Mouse (Mus musculus) midbrain, embryonic 10.5 days (tissue): ENCODE data around the gene Spaca7. TPM values are rescaled to one million over a fixed set of nuclear protein-coding genes. Genes with fewer than 3 reads are reported as not detected.

Experiments
- DNase-seq: peaks from one replicate; pipeline ENCODE4 v3.0.0-alpha.2; 2017; ENCODE audit warnings: low spot score
- H3K27ac ChIP-seq: fragments of 300-500 bp; sonication (generic); replicated peaks from 2 replicates; pipeline ENCODE4 v1.5.1; 2016; ENCODE audit warnings: mild to moderate bottlenecking
- H3K27me3 ChIP-seq: fragments of 300-500 bp; sonication (generic); 2 replicates; pipeline ENCODE4 v1.6.1; 2016; ENCODE audit warnings: low read depth, mild to moderate bottlenecking; ENCODE audit not compliant: poor library complexity, severe bottlenecking
- H3K36me3 ChIP-seq: fragments of 300-500 bp; sonication (generic); 2 replicates; pipeline ENCODE4 v1.6.1; 2016; ENCODE audit warnings: mild to moderate bottlenecking, moderate library complexity
- H3K4me1 ChIP-seq: fragments of 300-500 bp; sonication (generic); 2 replicates; pipeline ENCODE4 v1.6.1; 2016
- H3K4me3 ChIP-seq: fragments of 300-500 bp; sonication (generic); 2 replicates; pipeline ENCODE4 v1.5.1; 2016; ENCODE audit warnings: mild to moderate bottlenecking, moderate library complexity
- H3K9me3 ChIP-seq: fragments of 300-500 bp; sonication (generic); replicated peaks from 2 replicates; pipeline ENCODE4 v1.6.1; 2016; ENCODE audit warnings: mild to moderate bottlenecking
- WGBS: fragments of 180-500 bp; shearing (Covaris S2); methylation state at CpG from one replicate; pipeline ENCODE4 v1.1.7; 2016; 5-methylcytosine and 5-hydroxymethylcytosine counted together
- polyA plus RNA-seq: library from polyadenylated mRNA; unstranded; fragments of >200 nt; fragmentation: Nextera tagmentation; extraction: Ambion mirVana; gene quantifications from 2 replicates; pipeline ENCODE4 v1.2.1, GENCODE M21; 2016

The Spaca7 gene
- polyA plus RNA-seq, 1 experiment from 2014 or later, result not detected

DNA sequence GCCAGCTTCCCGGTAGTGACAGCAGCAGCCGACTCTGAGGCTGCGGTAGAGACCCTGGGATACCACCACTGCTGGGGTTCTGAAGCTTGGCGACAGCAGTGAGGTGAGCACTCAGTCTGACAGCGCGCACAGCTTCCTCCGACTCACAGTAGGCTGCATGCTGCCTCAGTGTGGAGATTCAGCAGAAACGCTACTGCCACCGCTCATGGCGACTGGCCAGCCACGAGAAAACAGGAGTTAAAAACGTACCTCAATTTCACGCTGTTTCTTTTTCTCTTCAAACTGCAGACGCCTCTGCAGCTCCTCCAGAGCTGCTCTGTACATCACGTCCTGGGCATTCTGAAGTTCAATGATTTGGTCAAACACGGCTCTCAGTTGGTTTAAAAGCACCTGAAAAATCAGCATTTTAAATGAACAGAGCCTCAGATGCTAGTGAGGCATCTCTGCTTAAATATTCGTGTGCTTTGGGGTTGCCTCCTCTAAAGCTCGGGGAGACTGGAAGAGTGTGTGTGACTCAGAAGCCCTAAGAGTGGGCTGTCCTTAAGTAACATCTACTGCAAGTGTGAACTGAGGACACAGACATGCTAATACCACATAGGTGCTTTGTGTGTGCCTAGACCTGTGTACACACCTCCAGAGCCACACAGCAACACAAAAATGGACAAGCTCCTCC, 48.9 kb downstream of the Spaca7 start:
- no peak overlapping the region for H3K27ac ChIP-seq
- H3K36me3 ChIP-seq, result peaks cover 87% of the 10 kb centered on the region
- 92% methylated on average over 18 of the region's 18 CpGs for whole genome bisulfite sequencing
- no peaks in the 10 kb centered on the region for H3K27me3 ChIP-seq
- no peaks in the 10 kb centered on the region; the same call in 1 of the 2 replicates for H3K9me3 ChIP-seq
- H3K4me3 ChIP-seq, result no peak overlapping the region
- no peak for DNase-seq
- H3K4me1 ChIP-seq, result no peaks in the 10 kb centered on the region

DNA sequence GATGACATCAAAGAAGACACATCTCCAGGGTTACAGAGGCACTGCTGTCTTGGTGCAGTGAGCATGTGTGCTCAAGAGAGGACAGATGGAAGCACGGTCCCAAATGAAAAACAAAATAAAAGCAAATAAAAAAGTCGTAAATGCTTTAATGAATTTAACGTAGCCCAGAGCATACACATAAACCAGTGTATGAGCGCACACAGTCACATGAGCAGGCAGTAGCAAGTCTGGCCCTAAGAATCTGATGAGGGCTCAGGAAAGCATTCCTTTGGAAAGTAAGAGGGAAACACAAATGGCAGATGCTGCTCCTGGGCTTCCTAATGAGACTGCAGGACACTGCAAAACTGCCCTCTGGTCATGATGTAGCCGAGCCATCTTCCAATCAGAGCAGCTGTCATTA, 53.1 kb downstream of the Spaca7 start:
- no peak for DNase-seq
- no peak overlapping the region for H3K27ac ChIP-seq
- 85% methylated on average over 5 of the region's 5 CpGs for WGBS

GRCm38 (mm10) chr8:12629079-12629478, 56.2 kb downstream of the Spaca7 start:
- Histone ChIP-seq H3K27me3 (no peaks in the 10 kb centered on the region), H3K36me3 (peaks cover 93% of the 10 kb centered on the region), H3K27ac (no peak overlapping the region), H3K9me3 (no peaks in the 10 kb centered on the region), H3K4me3 (no peak overlapping the region), H3K4me1 (no peaks in the 10 kb centered on the region)
- WGBS, result 40% methylated on average over 3 of the region's 3 CpGs
- DNase-seq, result peak; percentile 44

More for the DNA sequence above, 53.1 kb downstream of the Spaca7 start:
- no peaks in the 10 kb centered on the region for H3K27me3 ChIP-seq
- H3K36me3 ChIP-seq, result peaks cover 95% of the 10 kb centered on the region
- H3K9me3 ChIP-seq, result no peaks in the 10 kb centered on the region; the same call in 1 of the 2 replicates
- no peak overlapping the region for H3K4me3 ChIP-seq
- no peaks in the 10 kb centered on the region for H3K4me1 ChIP-seq

- no peak for DNase-seq
- 88% methylated on average over 2 of the region's 2 CpGs for WGBS
- H3K4me3 ChIP-seq, result no peak overlapping the region
- H3K36me3 ChIP-seq, result peaks cover 97% of the 10 kb centered on the region
- H3K27ac ChIP-seq, result no peak overlapping the region
- H3K27me3 ChIP-seq, result no peaks in the 10 kb centered on the region
- H3K9me3 ChIP-seq, result no peaks in the 10 kb centered on the region
- H3K4me1 ChIP-seq, result no peaks in the 10 kb centered on the region
These were observed 62.5 kb downstream of the Spaca7 start for GRCm38 (mm10) chr8:12635366-12635765.

- no peak for DNase-seq
- 94% methylated on average over 11 of the region's 11 CpGs for WGBS
- no peak overlapping the region for H3K27ac ChIP-seq
- peaks cover 85% of the 10 kb centered on the region for H3K36me3 ChIP-seq
- H3K9me3 ChIP-seq, result no peaks in the 10 kb centered on the region
- no peaks in the 10 kb centered on the region for H3K4me1 ChIP-seq
- H3K4me3 ChIP-seq, result no peak overlapping the region
- no peaks in the 10 kb centered on the region for H3K27me3 ChIP-seq
These were observed 65.6 kb downstream of the Spaca7 start for GRCm38 (mm10) chr8:12638446-12638845.

DNA sequence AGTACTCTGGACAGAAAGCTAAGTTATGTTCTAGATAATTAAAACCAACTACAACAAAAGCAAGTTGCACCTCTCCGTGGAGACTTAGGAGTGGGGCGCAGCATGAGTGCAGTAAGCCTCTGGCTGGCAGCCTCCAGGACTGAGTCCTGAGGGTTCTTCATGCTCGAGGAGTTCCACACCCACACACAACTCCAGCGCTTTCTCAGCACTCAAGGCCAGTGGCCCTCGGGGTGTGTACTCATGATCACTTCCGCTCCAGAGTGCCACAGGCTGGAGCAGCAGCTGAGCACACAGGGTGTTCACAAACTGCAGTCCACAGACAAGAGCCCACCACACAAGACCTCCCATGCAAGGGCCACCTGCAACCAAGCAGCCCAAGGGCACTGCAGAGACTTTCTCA, 68.7 kb downstream of the Spaca7 start:
- WGBS, result 94% methylated on average over 6 of the region's 6 CpGs
- H3K4me3 ChIP-seq, result no peak overlapping the region
- H3K27ac ChIP-seq, result no peak overlapping the region
- DNase-seq, result no peak
- H3K36me3 ChIP-seq, result peaks cover 83% of the 10 kb centered on the region
- no peaks in the 10 kb centered on the region for H3K27me3 ChIP-seq
- 0 out of 2 replicates have a peak, but pooled peaks cover 3% of the 10 kb centered on the region for H3K4me1 ChIP-seq
- H3K9me3 ChIP-seq, result no peaks in the 10 kb centered on the region

DNA sequence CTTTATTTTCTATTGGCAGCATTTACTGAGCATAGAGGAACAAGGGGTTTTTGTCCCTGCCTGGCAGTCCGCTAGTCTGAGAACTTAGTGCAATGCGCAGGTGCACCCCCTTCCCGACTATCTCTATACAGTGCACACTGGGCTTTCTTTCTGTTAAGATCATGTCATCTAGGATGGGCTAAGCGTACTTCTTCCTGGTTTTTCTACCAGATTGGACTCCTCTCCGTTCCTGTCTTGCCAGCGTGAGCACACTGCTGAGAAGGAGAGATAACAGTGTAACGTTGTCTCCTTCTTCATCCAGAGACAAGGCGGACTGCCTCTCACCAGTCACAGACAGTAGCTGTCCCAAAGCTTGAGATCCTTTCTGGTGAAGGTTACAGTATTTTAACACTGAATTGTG, 71.5 kb downstream of the Spaca7 start:
- 92% methylated on average over 8 of the region's 8 CpGs for WGBS
- Histone ChIP-seq H3K4me3 (no peak overlapping the region), H3K27me3 (no peaks in the 10 kb centered on the region), H3K9me3 (no peaks in the 10 kb centered on the region), H3K27ac (no peak overlapping the region), H3K36me3 (peaks cover 83% of the 10 kb centered on the region), H3K4me1 (0 out of 2 replicates have a peak, but pooled peaks cover 4% of the 10 kb centered on the region)
- no peak for DNase-seq

- no peak for DNase-seq
- Histone ChIP-seq H3K27me3 (no peaks in the 10 kb centered on the region), H3K9me3 (no peaks in the 10 kb centered on the region), H3K27ac (no peak overlapping the region), H3K4me1 (0 out of 2 replicates have a peak, but pooled peaks cover 4% of the 10 kb centered on the region), H3K4me3 (no peak overlapping the region), H3K36me3 (peaks cover 83% of the 10 kb centered on the region)
- WGBS, result 90% methylated on average over 7 of the region's 7 CpGs
These were observed 72.1 kb downstream of the Spaca7 start for GRCm38 (mm10) chr8:12644894-12645293.

GRCm38 (mm10) chr8:12646536-12646935, 73.7 kb downstream of the Spaca7 start:
- Histone ChIP-seq H3K9me3 (no peaks in the 10 kb centered on the region), H3K27ac (no peak overlapping the region), H3K36me3 (peaks cover 82% of the 10 kb centered on the region), H3K27me3 (no peaks in the 10 kb centered on the region), H3K4me3 (no peak overlapping the region), H3K4me1 (0 out of 2 replicates have a peak, but pooled peaks cover 4% of the 10 kb centered on the region)
- no peak for DNase-seq
- 61% methylated on average over 4 of the region's 4 CpGs for WGBS

GRCm38 (mm10) chr8:12648951-12649350, 76.1 kb downstream of the Spaca7 start:
- Histone ChIP-seq H3K27me3 (no peaks in the 10 kb centered on the region), H3K4me3 (no peak overlapping the region), H3K36me3 (peaks cover 99% of the 10 kb centered on the region), H3K9me3 (no peaks in the 10 kb centered on the region), H3K27ac (no peak overlapping the region), H3K4me1 (0 out of 2 replicates have a peak, but pooled peaks cover 4% of the 10 kb centered on the region)
- no peak for DNase-seq
- 89% methylated on average over 4 of the region's 4 CpGs for WGBS

Other genes with a start within 250 kb of the Spaca7 start
- gene Sox1, start 177.7 kb upstream of the Spaca7 start, polyA plus RNA-seq, result 3.2 and 3.4 TPM in 2 replicates
- gene Tubgcp3, start 99.2 kb downstream of the Spaca7 start, polyA plus RNA-seq, result 52.7 and 59.6 TPM in 2 replicates
- gene Atp11a, start 184.0 kb downstream of the Spaca7 start, polyA plus RNA-seq, result 6.4 and 7.3 TPM in 2 replicates